ENCODE assay signal across 8 mouse cellular contexts in the genomic region with DNA sequence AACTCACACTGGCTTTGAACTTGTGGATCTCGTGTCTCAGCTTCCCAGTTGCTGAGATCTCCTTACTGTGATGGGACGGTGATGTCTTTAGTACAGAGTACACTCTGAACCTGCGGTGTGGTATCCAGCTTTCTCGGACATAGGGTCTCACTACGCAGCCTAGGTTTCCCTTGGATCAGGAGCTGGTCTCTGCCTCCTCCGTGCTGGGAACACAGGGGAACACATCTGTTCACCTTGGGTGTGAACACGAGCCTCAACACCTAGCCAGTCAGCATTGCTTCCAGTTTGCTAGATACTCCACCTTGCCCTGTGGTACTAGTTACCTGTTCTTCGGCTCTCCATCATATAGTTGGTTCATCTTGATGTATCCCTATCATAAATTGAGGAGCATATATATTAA. TPM values are rescaled to one million over a fixed set of nuclear protein-coding genes. Genes with fewer than 3 reads are reported as not detected.
A peak's percentile ranks its signal among the peaks of the same experiment; 100 is the strongest.
DNase-seq lines count a peak whose midpoint lies in the region; ATAC-seq lines count a peak whose summit lies in the region.

No protein-coding gene starts in this region.

- peaks cover 20% of the 10 kb centered on the region for H3K36me3 ChIP-seq in heart, embryonic 13.5 days
- H3K36me3 ChIP-seq in hindbrain, embryonic 13.5 days, result peaks cover 11% of the 10 kb centered on the region
- peaks cover 10% of the 10 kb centered on the region; the same call in 1 of the 2 replicates for H3K36me3 ChIP-seq in midbrain, embryonic 12.5 days

- H3K9me3 ChIP-seq in heart, embryonic 13.5 days, result no peaks in the 10 kb centered on the region
- H3K9me3 ChIP-seq in hindbrain, embryonic 13.5 days, result no peaks in the 10 kb centered on the region
- no peaks in the 10 kb centered on the region for H3K9me3 ChIP-seq in midbrain, embryonic 12.5 days

- WGBS in heart, embryonic 13.5 days, result 86% methylated on average over 8 of the region's 8 CpGs
- WGBS in hindbrain, embryonic 13.5 days, result 93% methylated on average over 8 of the region's 8 CpGs
- WGBS in midbrain, embryonic 12.5 days, result 91% methylated on average over 8 of the region's 8 CpGs

- peak overlapping the region; percentile 92 for H3K9ac ChIP-seq in heart, embryonic 13.5 days
- peak overlapping the region; percentile 84 for H3K9ac ChIP-seq in hindbrain, embryonic 13.5 days
- H3K9ac ChIP-seq in midbrain, embryonic 12.5 days (replicated peaks), result peak overlapping the region; percentile 79; the same call in 1 of the 2 replicates

- intact Hi-C loops in heart, postnatal 14 days (cut with DNase I), result loop anchor here (5.0 to 10.0 kb wide), 2 partner anchors 414 to 446 kb away; no protein-coding TSS in a partner anchor

- no peak for ATAC-seq in heart, embryonic 13.5 days (ENCODE audit: extremely low read depth, insufficient number of reproducible peaks, low FRiP score, low TSS enrichment)
- no peak for ATAC-seq in hindbrain, embryonic 13.5 days (ENCODE audit: low FRiP score)
- no peak for ATAC-seq in midbrain, embryonic 12.5 days (ENCODE audit: low FRiP score, low read depth)

- peaks cover 7% of the 10 kb centered on the region for H3K4me1 ChIP-seq in heart, embryonic 13.5 days
- peaks cover 4% of the 10 kb centered on the region; the same call in 1 of the 2 replicates for H3K4me1 ChIP-seq in brown adipose tissue, adult 24 weeks (ENCODE audit: control insufficient read depth, insufficient read depth, insufficient read length, low read length)
- peaks cover 10% of the 10 kb centered on the region; the same call in 1 of the 2 replicates for H3K4me1 ChIP-seq in hindbrain, embryonic 13.5 days (replicated peaks)
- H3K4me1 ChIP-seq in midbrain, embryonic 12.5 days, result peaks cover 8% of the 10 kb centered on the region; the same call in 1 of the 2 replicates

- DNase-seq in heart, postnatal 14 days, result no peak
- DNase-seq in ovary, postnatal 14 days (ENCODE audit: low spot score), result no peak
- DNase-seq in frontal cortex, adult 2 months (ENCODE audit: extremely low spot score in 1 of 2, low spot score in 1 of 2), result no peak
- DNase-seq in thymus, postnatal 36 days, result no peak

- no peaks in the 10 kb centered on the region for H3K27me3 ChIP-seq in heart, embryonic 13.5 days (replicated peaks)
- H3K27me3 ChIP-seq in hindbrain, embryonic 13.5 days, result no peaks in the 10 kb centered on the region
- no peaks in the 10 kb centered on the region for H3K27me3 ChIP-seq in midbrain, embryonic 12.5 days

- H3K4me2 ChIP-seq in heart, embryonic 13.5 days, result peak overlapping the region; percentile 90
- H3K4me2 ChIP-seq in hindbrain, embryonic 13.5 days, result peak overlapping the region; percentile 77
- H3K4me2 ChIP-seq in midbrain, embryonic 12.5 days (replicated peaks), result peak overlapping the region; percentile 78

- H3K4me3 ChIP-seq in heart, embryonic 13.5 days, result peak overlapping the region; percentile 86
- peak overlapping the region; percentile 90 for H3K4me3 ChIP-seq in brown adipose tissue, adult 24 weeks (ENCODE audit: insufficient read depth, low read depth, low read length)
- peak overlapping the region; percentile 64 for H3K4me3 ChIP-seq in hindbrain, embryonic 13.5 days
- peak overlapping the region; percentile 72; the same call in 1 of the 2 replicates for H3K4me3 ChIP-seq in midbrain, embryonic 12.5 days

- no peak overlapping the region; the same call in 1 of the 2 replicates for H3K27ac ChIP-seq in heart, embryonic 13.5 days (replicated peaks)
- no peak overlapping the region for H3K27ac ChIP-seq in brown adipose tissue, adult 24 weeks (replicated peaks; ENCODE audit: low read depth, low read length)
- no peak overlapping the region for H3K27ac ChIP-seq in hindbrain, embryonic 13.5 days
- no peak overlapping the region for H3K27ac ChIP-seq in midbrain, embryonic 12.5 days (replicated peaks)

RNA-seq across cellular contexts. Expression of a gene that starts 1.1 kb away (rescaled TPM):
- 32.7 and 41.4 TPM in 2 replicates for polyA plus RNA-seq in heart, embryonic 13.5 days (2015; fragmentation: Nextera tagmentation; extraction: Ambion mirVana)
- 10 to 100 TPM; 66.2 to 70.4 TPM for total RNA-seq in heart, postnatal 14 days (2021)
- 155 and 171 TPM in 2 replicates for polyA plus RNA-seq in brown adipose tissue, adult 24 weeks (2012; ENCODE audit: insufficient read depth, insufficient read length, missing spikeins)
- 21.7 and 23.0 TPM in 2 replicates for polyA plus RNA-seq in hindbrain, embryonic 13.5 days (2015; fragmentation: Nextera tagmentation; extraction: Ambion mirVana)
- polyA plus RNA-seq in midbrain, embryonic 12.5 days (2016; fragmentation: Nextera tagmentation; extraction: Ambion mirVana), result 25.4 and 26.7 TPM in 2 replicates
- 16.2 and 16.3 TPM in 2 replicates for polyA plus RNA-seq in frontal cortex, adult 2 months (2012; rRNA removed)
